Mouse (Mus musculus): Measurements from ENCODE around the gene Gm5849.

- TF ChIP-seq NANOG (IDR thresholded peaks at IDR 0.05; ENCODE audit: borderline replicate concordance, low read length): no peak
- no peak for TF ChIP-seq CTCF (conservative IDR thresholded peaks at IDR 0.05; ENCODE audit: low read length)
Measured at GRCm38 (mm10) chr3:90749658-90750057, 28.0 kb downstream of the Gm5849 start.
